Mouse (Mus musculus) olfactory bulb, adult 2 months (tissue): Measurements from ENCODE around the gene Plekhg3. TPM values are rescaled to one million over a fixed set of nuclear protein-coding genes. Genes with fewer than 3 reads are reported as not detected.

Source experiments
- H3K27ac ChIP-seq: fragments of 200-500 bp; 2 replicates; pipeline ENCODE4 v1.5.1; 2012; ENCODE audit warnings: low read depth, low read length; ENCODE audit not compliant: insufficient read depth
- H3K4me1 ChIP-seq: fragments of 200-500 bp; 2 replicates; pipeline ENCODE4 v1.6.1; 2012; ENCODE audit warnings: low read length; ENCODE audit not compliant: control insufficient read depth, insufficient read depth
- H3K4me3 ChIP-seq: fragments of 200-500 bp; 2 replicates; pipeline ENCODE4 v1.5.1; 2012; ENCODE audit warnings: mild to moderate bottlenecking, low read depth, low read length, moderate library complexity; ENCODE audit not compliant: insufficient read depth
- CTCF ChIP-seq: fragments of 200-500 bp; IDR thresholded peaks from 2 replicates; pipeline ENCODE4 v1.5.1; 2012; ENCODE audit warnings: low read depth, mild to moderate bottlenecking, low read length, moderate library complexity; ENCODE audit not compliant: insufficient read depth
- POLR2A ChIP-seq: fragments of 200-500 bp; IDR thresholded peaks from 2 replicates; pipeline ENCODE4 v1.6.1; 2012; ENCODE audit warnings: mild to moderate bottlenecking, low read depth, low read length, moderate library complexity; ENCODE audit not compliant: insufficient read depth
- WGBS: fragments of 180-500 bp; shearing (Covaris S2); methylation state at CpG from one replicate; pipeline ENCODE4 v1.1.7; 2018; 5-methylcytosine and 5-hydroxymethylcytosine counted together
- polyA plus RNA-seq: library from polyadenylated mRNA; stranded (reverse); fragments of >200 nt; gene quantifications from 2 replicates; pipeline ENCODE4 v1.2.4, GENCODE M21; 2012; ENCODE audit warnings: low replicate concordance; ENCODE audit not compliant: missing spikeins, insufficient read depth, insufficient read length

Plekhg3 gene
- polyA plus RNA-seq, 1 experiment: not detected

GRCm38 (mm10) chr12:76496324-76496723, 34.4 kb upstream of the Plekhg3 start:
- Histone ChIP-seq H3K4me3 (no peak overlapping the region), H3K27ac (no peak overlapping the region), H3K4me1 (peaks cover 2% of the 10 kb centered on the region; the same call in 1 of the 2 replicates)
- no peak for TF ChIP-seq POLR2A
- no peak for TF ChIP-seq CTCF
- WGBS: 29% methylated on average over 12 of the region's 12 CpGs

GRCm38 (mm10) chr12:76499276-76499675, 31.4 kb upstream of the Plekhg3 start:
- H3K4me1 ChIP-seq: peaks cover 2% of the 10 kb centered on the region; the same call in 1 of the 2 replicates
- TF ChIP-seq CTCF: no peak
- no peak for TF ChIP-seq POLR2A
- H3K27ac ChIP-seq: no peak overlapping the region
- 92% methylated on average over 9 of the region's 9 CpGs for WGBS
- H3K4me3 ChIP-seq: no peak overlapping the region

GRCm38 (mm10) chr12:76500055-76500454, 30.6 kb upstream of the Plekhg3 start:
- H3K4me3 ChIP-seq: no peak overlapping the region
- WGBS: 89% methylated on average over 6 of the region's 6 CpGs
- H3K27ac ChIP-seq: no peak overlapping the region
- peaks cover 2% of the 10 kb centered on the region; the same call in 1 of the 2 replicates for H3K4me1 ChIP-seq
- TF ChIP-seq CTCF (no peak), POLR2A (no peak)

GRCm38 (mm10) chr12:76500896-76501295, 29.8 kb upstream of the Plekhg3 start:
- Histone ChIP-seq H3K4me1 (peaks cover 2% of the 10 kb centered on the region; the same call in 1 of the 2 replicates), H3K4me3 (no peak overlapping the region), H3K27ac (no peak overlapping the region)
- no peak for TF ChIP-seq POLR2A
- TF ChIP-seq CTCF: no peak
- 47% methylated on average over 3 of the region's 3 CpGs for WGBS

- WGBS: 61% methylated on average over 5 of the region's 5 CpGs
- Histone ChIP-seq H3K27ac (no peak overlapping the region), H3K4me3 (no peak overlapping the region), H3K4me1 (peaks cover 12% of the 10 kb centered on the region)
- TF ChIP-seq POLR2A: no peak
- TF ChIP-seq CTCF: no peak
These were observed 27.7 kb upstream of the Plekhg3 start for GRCm38 (mm10) chr12:76502981-76503380.

- Histone ChIP-seq H3K4me3 (no peak overlapping the region), H3K4me1 (peaks cover 12% of the 10 kb centered on the region), H3K27ac (no peak overlapping the region)
- no peak for TF ChIP-seq CTCF
- TF ChIP-seq POLR2A: no peak
- 72% methylated on average over 2 of the region's 2 CpGs for WGBS
These were observed 24.2 kb upstream of the Plekhg3 start for GRCm38 (mm10) chr12:76506522-76506921.

- Histone ChIP-seq H3K4me1 (peaks cover 12% of the 10 kb centered on the region), H3K4me3 (no peak overlapping the region), H3K27ac (no peak overlapping the region)
- WGBS: 75% methylated on average over 5 of the region's 5 CpGs
- no peak for TF ChIP-seq CTCF
- TF ChIP-seq POLR2A: no peak
These were observed 22.9 kb upstream of the Plekhg3 start for GRCm38 (mm10) chr12:76507791-76508190.

GRCm38 (mm10) chr12:76508909-76509440, 21.7 kb upstream of the Plekhg3 start:
- Histone ChIP-seq H3K4me3 (no peak overlapping the region), H3K27ac (no peak overlapping the region), H3K4me1 (peaks cover 12% of the 10 kb centered on the region)
- no peak for TF ChIP-seq CTCF
- 69% methylated on average over 7 of the region's 7 CpGs for WGBS

- WGBS: 43% methylated on average over 1 of the region's 1 CpGs
- TF ChIP-seq CTCF (no peak), POLR2A (no peak)
These were observed 18.0 kb upstream of the Plekhg3 start for GRCm38 (mm10) chr12:76512731-76513130.

GRCm38 (mm10) chr12:76514842-76515241, 15.8 kb upstream of the Plekhg3 start:
- Histone ChIP-seq H3K27ac (no peak overlapping the region), H3K4me1 (peaks cover 7% of the 10 kb centered on the region), H3K4me3 (no peak overlapping the region)
- WGBS: 22% methylated on average over 4 of the region's 4 CpGs
- no peak for TF ChIP-seq POLR2A
- no peak for TF ChIP-seq CTCF

More at GRCm38 (mm10) chr12:76512731-76513130, 18.0 kb upstream of the Plekhg3 start:
- Histone ChIP-seq H3K4me3 (no peak overlapping the region), H3K27ac (no peak overlapping the region), H3K4me1 (peaks cover 8% of the 10 kb centered on the region)
